Mouse (Mus musculus) T-helper 1 cell (primary cell): ENCODE results near the gene Olfr1418.
"Not testable (repeated sequence)": the region's sequence is repeated elsewhere in the genome, so short reads cannot be mapped to it uniquely, and the experiment has no call there.

Experiments
- in situ Hi-C: fragments of 300-600 bp; cut with MboI, MseI; formaldehyde crosslinking; loops from one replicate; pipeline ENCODE4 v1.15.1; 2025; ENCODE audit warnings: high pct_unique_total_duplicates

The Olfr1418 gene

GRCm38 (mm10) chr19:11860966-11861365 lies at the start of gene Olfr1418:
TSS of gene Olfr1418 (minus strand) at chr19:11861066.
- in situ Hi-C loops: no loop called here

DNA sequence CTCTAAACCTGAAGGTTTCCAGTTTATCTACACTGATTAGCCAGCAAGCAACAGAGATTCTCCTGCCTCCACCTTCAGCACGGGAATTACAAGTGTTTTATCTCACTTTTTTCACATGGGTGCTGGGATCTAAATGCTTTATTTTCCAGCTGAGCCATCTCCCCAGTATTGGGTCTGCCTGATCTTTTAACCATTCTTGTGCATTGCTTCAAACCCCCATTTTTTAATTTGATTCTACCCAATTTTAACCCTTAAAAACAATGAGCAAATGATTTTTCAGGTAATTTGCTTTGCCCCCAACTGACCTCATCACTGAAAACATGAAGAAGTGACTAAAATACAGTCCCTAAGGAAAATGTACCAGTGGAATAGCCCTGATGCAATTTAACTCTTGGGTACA lies 25.4 kb upstream of the Olfr1418 start, which contains the start of gene Olfr1420:
TSS of gene Olfr1420 (plus strand) at position 301 of the 400 bp plus-strand sequence.
- in situ Hi-C loops: no loop called here

- in situ Hi-C loops: not testable (repeated sequence)
Observed at GRCm38 (mm10) chr19:11878404-11878803, 17.5 kb upstream of the Olfr1418 start.

DNA sequence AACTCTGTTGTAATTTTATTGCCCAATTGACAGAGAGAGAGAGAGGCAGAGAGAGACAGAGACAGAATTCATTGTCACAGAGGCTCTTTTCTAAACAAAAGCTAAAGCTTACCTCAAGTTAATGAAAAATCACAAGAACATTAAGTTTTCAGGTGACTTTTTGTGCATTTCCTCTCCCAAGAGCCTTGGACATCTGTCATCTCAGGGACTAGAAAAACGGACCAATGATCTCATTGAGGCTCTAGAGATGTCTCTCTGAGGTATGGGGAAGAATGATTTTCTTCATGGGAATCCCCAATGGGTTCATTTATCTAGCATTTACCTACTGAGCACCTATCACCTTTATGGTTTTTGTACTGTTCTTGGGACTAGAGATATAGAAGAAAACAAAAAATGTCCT lies 14.1 kb upstream of the Olfr1418 start, which contains the start of gene Olfr1419:
TSS of gene Olfr1419 (minus strand) at position 101 of the 400 bp plus-strand sequence.
- in situ Hi-C loops: no loop called here

DNA sequence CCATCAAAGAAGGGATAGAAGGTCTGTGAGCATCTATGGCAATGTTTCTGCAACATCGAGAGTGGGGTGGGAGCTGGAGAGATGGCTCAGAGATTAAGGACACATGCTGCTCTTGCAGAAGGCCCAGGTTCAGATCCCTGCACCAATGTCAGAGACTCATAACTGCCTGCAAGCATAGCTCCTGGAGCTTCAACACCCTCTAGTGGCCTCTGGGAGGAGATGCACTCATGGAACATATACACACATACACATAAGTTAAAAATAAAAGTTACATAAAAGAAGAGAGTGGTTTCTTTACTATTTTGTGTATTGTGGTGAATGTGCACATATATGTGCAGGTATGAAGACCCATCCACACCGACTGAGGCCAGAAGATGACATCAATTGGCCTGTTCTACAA lies 7.0 kb upstream of the Olfr1418 start:
- in situ Hi-C loops: no loop called here

GRCm38 (mm10) chr19:11856506-11856905 lies 4.4 kb downstream of the Olfr1418 start:
- in situ Hi-C loops: no loop called here

GRCm38 (mm10) chr19:11854821-11855220 lies 6.0 kb downstream of the Olfr1418 start:
- in situ Hi-C loops: no loop called here

- in situ Hi-C loops: no loop called here
Observed at GRCm38 (mm10) chr19:11852652-11853051, 8.2 kb downstream of the Olfr1418 start.

- in situ Hi-C loops: loop anchor here (25.0 kb wide), 1 partner anchor 566 kb away; the partner anchor contains the start of gene Olfr1441
Observed at GRCm38 (mm10) chr19:11846333-11846732, 14.5 kb downstream of the Olfr1418 start.

DNA sequence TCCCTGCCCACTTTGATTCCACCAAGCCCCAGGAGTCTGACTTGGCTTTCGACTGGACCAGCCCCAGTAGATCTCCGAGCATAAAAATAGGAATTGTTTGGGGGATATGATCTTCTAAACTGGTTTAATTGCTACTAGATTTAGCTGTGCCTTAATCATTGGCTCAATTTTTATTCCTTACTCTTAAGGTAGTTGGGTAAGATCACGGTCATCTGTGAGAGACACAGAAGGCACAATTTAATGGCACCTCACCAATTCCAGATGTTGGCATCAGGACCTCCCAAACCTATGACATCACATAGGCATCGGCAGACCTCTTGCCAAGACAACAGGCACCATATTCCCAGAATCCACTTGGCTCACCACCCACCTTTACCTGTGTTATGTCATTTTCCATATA lies 21.7 kb downstream of the Olfr1418 start, which contains the start of gene Olfr1417:
TSS of gene Olfr1417 (minus strand) at position 101 of the 400 bp plus-strand sequence.
- in situ Hi-C loops: loop anchor here (25.0 kb wide), 1 partner anchor 573 kb away; the partner anchor contains the start of gene Olfr1441

DNA sequence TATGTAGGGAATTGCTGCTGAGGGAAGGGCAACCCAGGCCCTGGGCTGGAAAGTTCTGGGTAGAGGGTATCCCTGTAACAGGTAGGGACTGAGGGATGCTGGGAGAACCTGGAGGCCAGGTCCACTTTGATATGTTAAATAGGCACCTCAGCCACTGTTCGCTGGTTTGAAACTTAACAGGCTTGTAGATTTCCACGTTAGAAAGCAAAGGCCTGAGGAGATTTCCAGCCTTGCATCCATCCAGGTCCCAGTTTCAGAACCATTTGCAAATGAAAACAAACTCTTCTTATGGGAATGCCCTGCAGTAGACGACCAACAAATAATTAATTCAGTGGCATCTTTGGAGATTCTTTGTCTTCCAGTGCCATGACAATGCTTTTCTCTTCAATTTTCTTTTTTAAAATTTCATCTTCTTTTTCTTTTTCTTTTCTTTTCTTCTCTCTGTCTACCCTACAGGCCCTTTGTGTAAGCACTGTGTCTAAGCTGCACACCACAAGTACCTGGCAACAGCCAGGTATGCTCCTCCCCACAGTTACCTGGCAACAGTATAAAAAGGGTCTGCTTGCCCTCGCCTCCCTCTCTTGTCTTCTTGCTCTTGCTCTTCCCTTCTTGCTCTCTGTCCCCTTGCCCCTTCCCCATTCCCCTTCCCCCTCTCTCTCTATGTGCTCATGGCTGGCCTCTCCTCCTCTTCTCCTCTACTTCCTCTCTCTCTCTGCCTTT lies 37.4 kb downstream of the Olfr1418 start:
- in situ Hi-C loops: no loop called here

- in situ Hi-C loops: no loop called here
Observed at GRCm38 (mm10) chr19:11820211-11820610, 40.7 kb downstream of the Olfr1418 start.

GRCm38 (mm10) chr19:11819800-11820199 lies 41.1 kb downstream of the Olfr1418 start:
- in situ Hi-C loops: no loop called here

- in situ Hi-C loops: no loop called here
Observed at GRCm38 (mm10) chr19:11819143-11819700, 41.6 kb downstream of the Olfr1418 start, which contains the start of gene Stx3. TSS of gene Stx3 (minus strand) at chr19:11819403.

- in situ Hi-C loops: no loop called here
Observed at GRCm38 (mm10) chr19:11818199-11819142, 42.4 kb downstream of the Olfr1418 start.

DNA sequence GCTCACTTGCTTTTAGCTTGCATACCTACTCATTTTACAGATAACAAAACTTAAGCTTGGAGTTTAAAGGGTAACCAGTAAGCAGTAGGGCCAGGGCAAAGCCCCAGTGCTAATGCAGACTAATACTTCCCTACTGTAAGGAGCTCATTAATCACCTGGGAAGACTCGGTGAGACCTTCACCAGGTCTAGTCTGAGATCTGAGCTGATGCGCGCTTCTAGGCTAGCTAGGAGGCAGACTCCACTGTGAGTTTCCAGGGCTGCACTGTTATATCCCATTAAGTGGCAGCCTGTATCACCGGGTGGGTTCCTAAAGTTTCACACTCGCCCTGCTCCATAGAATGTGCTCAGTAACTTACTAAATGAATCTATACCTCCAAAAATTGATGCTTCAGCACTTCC lies 43.3 kb downstream of the Olfr1418 start:
- in situ Hi-C loops: no loop called here

DNA sequence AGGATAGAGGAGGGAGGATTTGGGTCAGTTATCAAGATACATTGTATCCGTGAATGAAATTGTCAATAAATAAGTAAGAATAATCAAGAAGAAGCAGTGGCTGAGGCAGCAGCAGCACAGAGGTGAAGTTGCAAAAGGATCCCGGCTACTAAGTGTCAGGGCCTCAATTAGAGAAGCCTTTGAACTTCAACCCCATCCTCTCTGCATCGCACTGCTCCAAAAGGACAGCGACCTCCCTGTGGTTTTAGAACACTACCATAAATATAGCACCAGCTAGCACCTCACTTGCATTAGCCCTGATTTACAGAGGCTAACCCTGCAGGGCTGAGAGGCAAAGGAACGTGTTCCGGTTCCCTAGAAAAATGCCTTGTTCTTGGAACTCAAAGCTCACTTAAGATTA lies 44.2 kb downstream of the Olfr1418 start:
- in situ Hi-C loops: no loop called here

DNA sequence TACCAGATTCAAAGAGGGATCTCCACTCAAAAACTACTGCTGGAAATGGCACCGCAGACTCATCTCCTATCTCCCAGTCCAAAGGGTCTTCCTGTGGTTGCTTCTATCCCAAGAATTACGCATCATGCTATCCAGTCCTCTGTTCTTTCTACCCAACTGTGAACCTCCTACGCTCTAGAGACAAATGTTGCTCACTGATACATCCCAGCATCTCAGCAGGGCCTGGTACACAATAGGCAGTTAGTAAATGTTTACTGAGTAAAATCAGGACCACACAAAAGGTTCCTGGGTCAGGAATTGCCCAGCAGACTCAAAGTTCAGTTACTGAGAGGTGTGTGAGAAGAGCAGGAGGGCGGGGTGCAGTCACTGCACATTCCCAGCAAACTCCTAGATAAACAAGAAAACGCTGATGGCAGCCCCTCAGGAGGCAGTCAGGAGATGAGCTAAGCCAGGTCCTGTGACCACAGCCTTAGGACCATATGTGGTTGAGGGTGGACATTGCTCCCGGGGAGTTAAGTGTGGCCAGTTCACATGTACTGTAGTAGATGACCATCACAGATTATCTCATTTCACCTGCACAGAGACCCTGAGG lies 46.0 kb downstream of the Olfr1418 start:
- in situ Hi-C loops: no loop called here

DNA sequence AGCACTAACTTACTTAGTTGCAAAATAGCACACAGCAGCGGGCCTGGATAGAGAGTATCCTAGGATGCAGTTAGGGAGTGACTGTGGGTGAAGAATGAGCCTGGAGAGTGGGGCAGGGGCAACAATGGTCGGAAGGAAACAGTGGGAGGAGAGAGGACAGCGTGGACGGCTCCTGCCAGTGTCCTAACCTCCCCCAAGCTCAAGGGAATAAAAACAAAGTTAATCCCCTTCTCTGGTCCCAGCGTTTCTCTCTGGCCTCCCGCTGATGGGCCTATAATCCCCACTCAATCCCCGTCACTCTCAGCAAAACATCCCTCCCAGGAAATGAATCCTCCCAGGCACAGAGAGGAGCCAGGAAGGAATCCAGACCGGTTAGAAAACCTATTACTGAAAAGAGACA lies 47.2 kb downstream of the Olfr1418 start:
- in situ Hi-C loops: no loop called here

DNA sequence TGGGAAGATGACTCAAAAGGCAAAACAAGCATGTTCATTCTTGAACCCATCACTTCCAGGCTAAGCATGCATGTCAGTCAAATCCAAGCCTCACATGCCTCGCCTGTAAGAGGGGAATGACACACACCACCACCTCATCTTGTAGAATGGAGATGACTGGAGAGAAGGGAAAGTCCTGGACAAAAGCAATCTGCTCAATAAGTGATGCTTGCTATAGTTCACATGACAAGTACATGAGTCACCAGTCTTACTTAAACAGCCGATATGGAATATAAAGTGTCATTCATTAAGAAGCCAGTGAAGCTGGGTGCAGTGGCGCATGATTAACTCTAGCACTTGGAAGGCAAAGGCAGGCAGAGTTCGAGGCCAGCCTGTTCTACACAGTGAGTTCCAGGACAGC lies 47.7 kb downstream of the Olfr1418 start:
- in situ Hi-C loops: no loop called here

DNA sequence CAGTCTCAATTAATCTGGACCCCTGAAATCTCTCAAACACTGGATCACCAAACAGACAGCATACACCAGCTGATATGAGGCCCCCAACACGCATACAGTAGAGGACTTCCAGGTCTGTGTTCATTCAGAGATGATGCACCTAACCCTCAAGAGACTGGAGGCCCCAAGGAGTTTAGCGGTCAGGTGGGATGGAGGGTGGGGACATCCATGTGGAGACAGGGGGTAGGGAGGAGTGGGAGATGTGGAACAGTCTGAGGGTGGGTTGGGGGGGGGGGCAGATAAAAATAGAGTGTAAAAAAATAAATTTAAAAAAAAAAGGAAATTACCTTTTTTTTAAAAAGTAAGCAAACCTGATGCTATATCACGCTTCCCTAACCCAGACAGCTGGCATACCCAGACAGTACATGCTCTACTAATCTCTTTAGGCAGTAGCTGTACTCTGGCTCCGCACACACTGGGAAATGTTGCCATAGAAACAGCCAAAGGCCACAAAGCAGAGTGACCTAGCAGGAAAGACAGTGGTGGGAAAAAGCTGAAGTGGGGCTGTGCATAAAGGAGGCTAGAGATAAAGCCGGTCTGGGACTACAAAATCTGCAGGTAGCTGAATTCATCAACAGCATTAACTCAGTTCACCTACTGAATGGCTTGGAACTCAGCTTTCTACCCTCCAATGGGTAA lies 49.0 kb downstream of the Olfr1418 start:
- in situ Hi-C loops: no loop called here
